Mouse (Mus musculus): ENCODE data around the gene Aplf.

DNA sequence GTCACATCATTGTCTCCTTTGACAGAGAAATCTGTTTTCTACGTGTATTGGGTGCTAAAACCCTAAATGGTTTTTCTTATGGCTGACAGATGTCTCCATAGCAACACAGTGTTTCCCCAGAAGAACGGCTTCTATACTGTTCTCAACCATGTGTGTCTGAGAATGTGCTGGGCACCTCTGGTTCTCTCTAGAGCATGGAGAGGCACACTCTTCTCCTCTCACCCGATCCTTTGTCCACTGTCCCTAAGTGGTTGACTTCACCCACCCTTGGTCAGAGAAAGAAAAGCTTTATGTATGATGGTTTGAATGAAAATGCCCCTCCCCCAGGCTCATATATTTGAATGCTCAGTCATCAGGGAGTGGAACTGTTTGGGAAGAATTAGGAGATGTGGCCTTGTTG, 8.4 kb upstream of the Aplf start:
- TF ChIP-seq CTCF (conservative IDR thresholded peaks at IDR 0.05; ENCODE audit: low read length) (no peak), POU5F1 (IDR thresholded peaks at IDR 0.05; ENCODE audit: borderline replicate concordance, low read length) (no peak), NANOG (IDR thresholded peaks at IDR 0.05; ENCODE audit: borderline replicate concordance, low read length) (no peak)

Data from E14TG2a.4 (cell line).